Mouse (Mus musculus) midbrain, embryonic 15.5 days (tissue): ENCODE measurements around the gene Nfix. TPM values are rescaled to one million over a fixed set of nuclear protein-coding genes. Genes with fewer than 3 reads are reported as not detected.

Experiments used
- ATAC-seq: fragments of 200-750 bp; cut with Nextera tagmentation; replicated peaks from 2 replicates; pipeline ENCODE4 v1.8.0; 2017; ENCODE audit warnings: moderate TSS enrichment
- H3K27ac ChIP-seq: fragments of 300-500 bp; sonication (generic); 2 replicates; pipeline ENCODE4 v1.5.1; 2015; ENCODE audit warnings: mild to moderate bottlenecking, inconsistent platforms
- H3K27me3 ChIP-seq: fragments of 300-500 bp; sonication (generic); replicated peaks from 2 replicates; pipeline ENCODE4 v1.6.1; 2015; ENCODE audit warnings: inconsistent platforms
- H3K36me3 ChIP-seq: fragments of 300-500 bp; sonication (generic); replicated peaks from 2 replicates; pipeline ENCODE4 v1.6.1; 2015; ENCODE audit warnings: inconsistent platforms
- H3K4me1 ChIP-seq: fragments of 300-500 bp; sonication (generic); 2 replicates; pipeline ENCODE4 v1.6.1; 2015; ENCODE audit warnings: inconsistent platforms
- H3K4me2 ChIP-seq: fragments of 300-500 bp; sonication (generic); 2 replicates; pipeline ENCODE4 v1.6.1; 2015; ENCODE audit warnings: inconsistent platforms, mild to moderate bottlenecking, moderate library complexity
- H3K4me3 ChIP-seq: fragments of 300-500 bp; sonication (generic); 2 replicates; pipeline ENCODE4 v1.5.1; 2015; ENCODE audit warnings: mild to moderate bottlenecking, inconsistent platforms
- H3K9ac ChIP-seq: fragments of 300-500 bp; sonication (generic); 2 replicates; pipeline ENCODE4 v1.6.1; 2015; ENCODE audit warnings: mild to moderate bottlenecking, inconsistent platforms
- H3K9me3 ChIP-seq: fragments of 300-500 bp; sonication (generic); 2 replicates; pipeline ENCODE4 v1.6.1; 2016; ENCODE audit warnings: inconsistent platforms
- WGBS: fragments of 180-500 bp; shearing (Covaris S2); methylation state at CpG from one replicate; pipeline ENCODE4 v1.1.7; 2015; ENCODE audit warnings: mixed read lengths; 5-methylcytosine and 5-hydroxymethylcytosine counted together
- polyA plus RNA-seq: library from polyadenylated mRNA; unstranded; fragments of >200 nt; fragmentation: Nextera tagmentation; extraction: Ambion mirVana; gene quantifications from 2 replicates; pipeline ENCODE4 v1.2.1, GENCODE M21; 2015

Gene Nfix
- polyA plus RNA-seq, 1 experiment from 2014 or later = 48.6 TPM

DNA sequence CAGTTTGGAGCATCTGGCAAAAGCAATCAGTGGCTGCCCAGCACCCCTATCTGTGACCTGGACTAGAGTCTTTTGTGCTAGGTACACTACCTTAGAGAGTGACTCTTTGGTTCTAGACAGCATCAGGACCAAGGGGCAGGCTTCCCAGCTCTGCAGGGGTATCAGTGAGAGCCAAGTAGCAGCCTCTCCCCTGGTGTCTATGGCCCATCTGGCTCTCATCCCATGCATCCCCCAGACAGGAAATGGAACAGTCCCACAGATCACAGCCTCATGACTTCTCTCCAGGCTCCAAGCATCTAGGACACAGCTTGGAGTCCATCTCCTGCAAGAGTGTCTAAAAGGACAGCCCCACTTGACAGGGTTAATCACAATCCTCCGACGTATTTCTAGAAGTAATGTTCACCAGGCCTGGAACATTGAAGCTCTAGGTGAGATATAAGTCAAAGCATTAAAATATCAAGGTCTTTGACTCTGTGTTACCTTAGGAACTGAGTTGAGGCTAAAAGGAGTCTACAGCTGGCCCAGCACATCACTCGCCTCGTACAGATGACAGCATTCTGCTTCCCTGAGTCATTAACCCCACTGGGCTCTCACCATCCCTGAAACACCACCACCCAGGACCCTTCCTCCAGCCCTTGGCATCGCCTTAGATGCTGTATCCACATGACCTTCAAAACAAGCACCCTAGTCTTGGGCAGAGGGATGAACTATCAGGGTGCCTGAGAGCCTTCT, 81.0 kb downstream of the Nfix start:
- Histone ChIP-seq H3K9ac (no peak overlapping the region), H3K27me3 (peaks cover 5% of the 10 kb centered on the region; the same call in 1 of the 2 replicates), H3K4me2 (no peak overlapping the region), H3K9me3 (no peaks in the 10 kb centered on the region), H3K4me1 (peaks cover 30% of the 10 kb centered on the region), H3K4me3 (no peak overlapping the region), H3K27ac (no peak overlapping the region), H3K36me3 (no peaks in the 10 kb centered on the region)
- WGBS = 91% methylated on average over 5 of the region's 5 CpGs
- ATAC-seq = no peak

- WGBS = 92% methylated on average over 5 of the region's 5 CpGs
These were observed 81.7 kb downstream of the Nfix start for GRCm38 (mm10) chr8:84718476-84718875.

GRCm38 (mm10) chr8:84716790-84717189, 83.4 kb downstream of the Nfix start:
- peaks cover 5% of the 10 kb centered on the region; the same call in 1 of the 2 replicates for H3K27me3 ChIP-seq

More at GRCm38 (mm10) chr8:84718476-84718875, 81.7 kb downstream of the Nfix start:
- no peaks in the 10 kb centered on the region for H3K36me3 ChIP-seq
- no peak overlapping the region for H3K27ac ChIP-seq
- H3K27me3 ChIP-seq = peaks cover 5% of the 10 kb centered on the region; the same call in 1 of the 2 replicates
- no peak for ATAC-seq
- peaks cover 28% of the 10 kb centered on the region for H3K4me1 ChIP-seq
- no peak overlapping the region for H3K4me3 ChIP-seq
- H3K9me3 ChIP-seq = no peaks in the 10 kb centered on the region
- no peak overlapping the region for H3K9ac ChIP-seq
- H3K4me2 ChIP-seq = no peak overlapping the region

DNA sequence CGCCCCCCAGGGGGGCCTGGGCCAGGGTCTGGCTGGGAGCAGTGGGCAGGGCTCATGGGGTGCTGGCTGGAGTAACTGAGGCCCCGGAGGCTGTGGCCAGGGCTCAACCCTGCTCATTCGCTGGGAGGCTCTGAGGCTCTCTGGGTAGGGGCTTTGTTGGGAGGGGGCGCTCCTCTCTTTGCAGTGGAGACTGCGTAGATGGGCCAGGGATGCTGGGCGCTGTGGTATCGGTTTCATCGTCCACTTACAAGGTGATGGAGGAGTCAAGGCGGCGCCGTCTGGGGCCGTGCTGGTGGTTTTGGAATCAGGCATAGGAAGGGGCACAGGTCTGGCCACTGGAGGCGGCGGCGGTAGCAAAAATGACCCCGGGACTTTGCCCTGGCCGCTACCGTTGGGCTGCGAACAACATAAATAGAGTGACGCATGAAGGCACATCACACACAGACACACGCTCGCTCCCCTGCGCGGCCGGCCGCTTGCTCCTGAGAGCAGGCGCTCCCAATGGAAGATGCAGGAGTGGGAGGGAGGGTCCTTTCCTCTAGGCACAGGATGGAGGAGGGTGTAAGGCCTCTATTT, 84.2 kb downstream of the Nfix start:
- H3K9ac ChIP-seq = peak overlapping the region; percentile 22; the same call in 1 of the 2 replicates

More at GRCm38 (mm10) chr8:84716790-84717189, 83.4 kb downstream of the Nfix start:
- no peak overlapping the region for H3K9ac ChIP-seq
- peaks cover 31% of the 10 kb centered on the region for H3K4me1 ChIP-seq
- no peaks in the 10 kb centered on the region for H3K9me3 ChIP-seq
- no peak overlapping the region for H3K4me2 ChIP-seq
- no peak overlapping the region for H3K27ac ChIP-seq
- no peaks in the 10 kb centered on the region for H3K36me3 ChIP-seq
- 83% methylated on average over 11 of the region's 11 CpGs for WGBS
- H3K4me3 ChIP-seq = no peak overlapping the region
- ATAC-seq = no peak

DNA sequence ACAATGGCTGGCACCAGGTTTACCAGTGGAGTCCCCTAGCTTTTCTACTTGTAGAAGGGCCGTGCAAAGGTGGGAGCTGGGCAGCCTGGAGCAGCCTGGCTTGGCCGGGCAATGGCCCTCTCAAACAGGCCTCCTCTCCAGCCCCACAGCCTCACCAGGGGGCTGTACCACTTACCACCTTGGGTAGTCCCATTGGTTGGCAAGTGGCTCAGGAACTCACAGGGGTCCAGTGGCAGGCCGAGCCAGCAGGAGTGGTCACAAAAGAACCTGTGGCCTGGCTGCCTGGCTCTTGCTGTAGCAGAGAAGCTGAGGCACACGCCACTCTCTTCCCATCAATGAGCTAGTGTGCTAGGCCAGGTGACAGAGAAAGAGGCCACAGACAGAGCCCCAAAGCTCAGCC, 86.0 kb downstream of the Nfix start:
- Histone ChIP-seq H3K4me3 (no peak overlapping the region), H3K9me3 (no peaks in the 10 kb centered on the region), H3K4me2 (no peak overlapping the region), H3K36me3 (no peaks in the 10 kb centered on the region), H3K4me1 (peaks cover 51% of the 10 kb centered on the region), H3K27me3 (peaks cover 5% of the 10 kb centered on the region; the same call in 1 of the 2 replicates), H3K27ac (peak overlapping the region; percentile 78), H3K9ac (no peak overlapping the region)
- WGBS = 57% methylated on average over 4 of the region's 4 CpGs
- no peak for ATAC-seq

More for the DNA sequence above, 84.2 kb downstream of the Nfix start:
- ATAC-seq = no peak
- Histone ChIP-seq H3K4me3 (peak overlapping the region; percentile 19; the same call in 1 of the 2 replicates), H3K4me1 (peaks cover 38% of the 10 kb centered on the region), H3K36me3 (no peaks in the 10 kb centered on the region), H3K27me3 (peaks cover 5% of the 10 kb centered on the region; the same call in 1 of the 2 replicates), H3K9me3 (no peaks in the 10 kb centered on the region), H3K27ac (peak overlapping the region; percentile 35; the same call in 1 of the 2 replicates), H3K4me2 (peak overlapping the region; percentile 42)
- WGBS = 7% methylated on average over 27 of the region's 27 CpGs

DNA sequence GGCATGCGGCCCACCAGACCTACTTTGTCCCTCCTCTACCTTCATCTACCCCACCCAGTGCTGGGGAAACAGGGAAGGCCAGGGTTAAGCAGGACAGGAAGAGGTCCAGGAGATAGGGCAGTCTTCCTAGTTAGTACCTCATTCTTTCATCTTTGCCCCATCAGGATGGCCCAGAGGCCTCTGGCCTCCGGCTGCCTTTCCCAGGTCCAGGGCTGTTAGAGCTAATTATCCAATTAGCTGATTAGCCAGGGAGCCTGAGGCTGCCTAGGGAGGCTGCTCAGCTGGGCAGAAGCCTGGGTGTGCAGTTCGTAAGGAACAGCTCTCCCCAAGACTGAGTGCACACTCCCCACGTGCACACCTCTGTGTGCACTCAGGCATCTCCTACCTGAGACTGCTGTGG, 86.8 kb downstream of the Nfix start:
- Histone ChIP-seq H3K4me3 (no peak overlapping the region), H3K36me3 (no peaks in the 10 kb centered on the region), H3K9ac (no peak overlapping the region), H3K27ac (peak overlapping the region; percentile 78), H3K4me1 (peaks cover 57% of the 10 kb centered on the region), H3K9me3 (no peaks in the 10 kb centered on the region), H3K27me3 (peaks cover 10% of the 10 kb centered on the region), H3K4me2 (no peak overlapping the region)
- 49% methylated on average over 4 of the region's 4 CpGs for WGBS
- no peak for ATAC-seq

DNA sequence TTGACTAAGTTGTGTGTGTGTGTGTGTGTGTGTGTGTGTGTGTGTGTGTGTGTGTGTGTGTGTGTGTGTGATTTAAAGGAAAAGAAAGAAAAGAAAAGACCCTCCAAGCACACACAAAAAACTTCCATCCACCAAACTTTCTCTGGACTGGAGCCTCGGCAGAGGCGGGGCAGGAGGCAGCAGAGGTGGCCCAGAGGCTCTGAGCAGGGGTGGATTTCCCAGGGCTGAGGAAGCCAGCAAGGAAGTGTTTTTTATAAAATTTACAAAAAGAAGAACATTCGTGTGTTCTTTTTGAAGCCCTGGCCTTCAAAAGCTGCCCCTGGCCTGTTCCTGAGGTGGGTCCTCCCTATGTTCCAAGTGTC, 87.4 kb downstream of the Nfix start:
- H3K36me3 ChIP-seq = no peaks in the 10 kb centered on the region
- no peaks in the 10 kb centered on the region for H3K9me3 ChIP-seq
- peaks cover 63% of the 10 kb centered on the region for H3K4me1 ChIP-seq
- no peak for ATAC-seq
- H3K4me2 ChIP-seq = no peak overlapping the region
- no peak overlapping the region for H3K9ac ChIP-seq
- 7% methylated on average over 3 of the region's 3 CpGs for WGBS
- H3K4me3 ChIP-seq = no peak overlapping the region
- peak overlapping the region; percentile 78 for H3K27ac ChIP-seq
- H3K27me3 ChIP-seq = peaks cover 15% of the 10 kb centered on the region

DNA sequence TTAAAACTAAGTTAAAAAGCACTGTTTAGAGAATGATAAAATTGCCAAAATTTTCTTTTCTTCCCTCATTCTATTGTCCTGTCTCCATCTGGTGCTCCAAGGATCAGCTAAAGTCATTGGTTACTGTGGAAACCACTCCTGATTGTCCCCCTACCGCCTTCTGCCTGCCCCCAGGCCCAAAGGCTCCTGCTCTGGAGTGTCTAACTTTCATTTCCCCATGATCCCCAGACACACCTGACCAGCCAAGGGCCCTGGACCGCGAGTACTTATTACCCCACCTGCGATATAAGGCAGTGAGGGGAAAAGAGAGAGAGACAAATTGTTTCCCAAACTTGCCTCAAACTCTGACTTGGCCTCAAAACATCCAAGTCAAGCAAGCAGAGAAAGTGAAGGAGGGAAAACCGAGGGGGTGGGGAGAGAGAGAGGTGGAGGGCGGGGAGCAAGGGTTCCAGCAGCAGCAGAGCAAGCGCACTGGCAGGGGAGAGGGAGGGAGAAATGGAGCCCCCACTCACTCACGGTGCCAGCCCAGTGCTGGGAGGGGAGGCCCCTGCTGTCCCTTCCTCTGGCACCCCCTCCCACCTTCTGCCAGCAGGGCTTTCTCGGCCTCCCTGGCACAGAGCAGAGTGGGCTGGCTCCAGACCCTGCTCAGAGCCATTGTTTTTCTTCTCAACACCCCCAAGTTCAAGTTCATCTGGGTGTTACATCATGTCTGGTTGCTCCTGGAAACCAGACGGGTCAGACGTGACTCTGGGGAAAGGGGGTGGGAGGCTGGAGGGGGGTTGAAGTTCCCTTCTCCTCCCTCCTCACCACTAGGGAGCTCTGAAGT, 88.0 kb downstream of the Nfix start:
- Histone ChIP-seq H3K9ac (no peak overlapping the region), H3K4me1 (peaks cover 68% of the 10 kb centered on the region), H3K4me3 (no peak overlapping the region), H3K4me2 (no peak overlapping the region), H3K9me3 (no peaks in the 10 kb centered on the region), H3K27ac (peak overlapping the region; percentile 73), H3K36me3 (no peaks in the 10 kb centered on the region), H3K27me3 (peaks cover 21% of the 10 kb centered on the region)
- 12% methylated on average over 11 of the region's 11 CpGs for WGBS
- ATAC-seq = peak; percentile 79

GRCm38 (mm10) chr8:84711312-84711711, 88.8 kb downstream of the Nfix start:
- Histone ChIP-seq H3K9ac (no peak overlapping the region), H3K27me3 (peaks cover 27% of the 10 kb centered on the region), H3K4me3 (no peak overlapping the region), H3K36me3 (no peaks in the 10 kb centered on the region), H3K4me2 (no peak overlapping the region), H3K9me3 (no peaks in the 10 kb centered on the region), H3K4me1 (peaks cover 75% of the 10 kb centered on the region), H3K27ac (peak overlapping the region; percentile 73)
- 36% methylated on average over 3 of the region's 3 CpGs for WGBS
- no peak for ATAC-seq

- ATAC-seq = no peak
- Histone ChIP-seq H3K27me3 (peaks cover 35% of the 10 kb centered on the region), H3K36me3 (no peaks in the 10 kb centered on the region), H3K9ac (no peak overlapping the region), H3K4me3 (no peak overlapping the region), H3K4me1 (peaks cover 78% of the 10 kb centered on the region), H3K9me3 (no peaks in the 10 kb centered on the region), H3K27ac (peak overlapping the region; percentile 75), H3K4me2 (no peak overlapping the region)
- 94% methylated on average over 1 of the region's 1 CpGs for WGBS
These were observed 90.2 kb downstream of the Nfix start for GRCm38 (mm10) chr8:84709931-84710330.

- Histone ChIP-seq H3K4me1 (peaks cover 80% of the 10 kb centered on the region), H3K9ac (no peak overlapping the region)
These were observed 91.2 kb downstream of the Nfix start for GRCm38 (mm10) chr8:84708774-84709475.

More at GRCm38 (mm10) chr8:84708774-84709475, 91.2 kb downstream of the Nfix start:
- H3K27me3 ChIP-seq = peaks cover 38% of the 10 kb centered on the region
- peak overlapping the region; percentile 75 for H3K27ac ChIP-seq
- no peak overlapping the region for H3K4me3 ChIP-seq
- ATAC-seq = peak; percentile 73
- no peaks in the 10 kb centered on the region for H3K36me3 ChIP-seq
- H3K4me2 ChIP-seq = no peak overlapping the region
- H3K9me3 ChIP-seq = no peaks in the 10 kb centered on the region
- 12% methylated on average over 12 of the region's 12 CpGs for WGBS
